Mouse (Mus musculus): ENCODE measurements at regions not wholly inside any gene's neighbourhood (a gene's known extent, or its start where the extent isn't known, plus 50 kb on each side); places are given as distances from the start of the nearest gene placed in this dataset.

- no peak for ATAC-seq (ENCODE audit: insufficient read depth, low FRiP score, low read depth)
- H3K4me2 ChIP-seq: no peak overlapping the region
- H3K9ac ChIP-seq: no peak overlapping the region
- H3K27me3 ChIP-seq (replicated peaks): no peaks in the 10 kb centered on the region
- 71% methylated on average over 3 of the region's 3 CpGs for WGBS
- H3K36me3 ChIP-seq: no peaks in the 10 kb centered on the region
- H3K9me3 ChIP-seq: no peaks in the 10 kb centered on the region
- H3K4me1 ChIP-seq: no peaks in the 10 kb centered on the region
- no peak overlapping the region for H3K27ac ChIP-seq
- no peak overlapping the region for H3K4me3 ChIP-seq (replicated peaks)
Measured at GRCm38 (mm10) chr15:86566111-86566510, 351.9 kb downstream of the Tbc1d22a start.

GRCm38 (mm10) chr15:86574311-86574710 is 360.1 kb downstream of the Tbc1d22a start:
- Histone ChIP-seq H3K27ac (no peak overlapping the region), H3K4me1 (no peaks in the 10 kb centered on the region), H3K9ac (no peak overlapping the region), H3K27me3 (replicated peaks) (no peaks in the 10 kb centered on the region), H3K4me2 (no peak overlapping the region), H3K36me3 (no peaks in the 10 kb centered on the region), H3K4me3 (replicated peaks) (no peak overlapping the region), H3K9me3 (no peaks in the 10 kb centered on the region)
- WGBS: 67% methylated on average over 5 of the region's 5 CpGs
- no peak for ATAC-seq (ENCODE audit: insufficient read depth, low FRiP score, low read depth)

- no peaks in the 10 kb centered on the region for H3K27me3 ChIP-seq (replicated peaks)
- no peak overlapping the region for H3K4me2 ChIP-seq
- H3K27ac ChIP-seq: no peak overlapping the region
- no peak for ATAC-seq (ENCODE audit: insufficient read depth, low FRiP score, low read depth)
- H3K4me1 ChIP-seq: no peaks in the 10 kb centered on the region
- no peak overlapping the region for H3K4me3 ChIP-seq (replicated peaks)
- H3K9me3 ChIP-seq: no peaks in the 10 kb centered on the region
- no peaks in the 10 kb centered on the region for H3K36me3 ChIP-seq
- WGBS: 36% methylated on average over 5 of the region's 5 CpGs
- H3K9ac ChIP-seq: no peak overlapping the region
Measured at GRCm38 (mm10) chr15:86576666-86577065, 362.4 kb downstream of the Tbc1d22a start.

GRCm38 (mm10) chr15:86578689-86579088 is 364.4 kb downstream of the Tbc1d22a start:
- Histone ChIP-seq H3K27ac (no peak overlapping the region), H3K9ac (no peak overlapping the region), H3K9me3 (no peaks in the 10 kb centered on the region), H3K4me3 (replicated peaks) (no peak overlapping the region), H3K4me1 (no peaks in the 10 kb centered on the region), H3K27me3 (replicated peaks) (no peaks in the 10 kb centered on the region), H3K4me2 (no peak overlapping the region), H3K36me3 (no peaks in the 10 kb centered on the region)
- ATAC-seq (ENCODE audit: insufficient read depth, low FRiP score, low read depth): no peak
- 86% methylated on average over 16 of the region's 16 CpGs for WGBS

GRCm38 (mm10) chr15:86582240-86583090 is 368.2 kb downstream of the Tbc1d22a start:
- 71% methylated on average over 7 of the region's 7 CpGs for WGBS
- no peak for ATAC-seq (ENCODE audit: insufficient read depth, low FRiP score, low read depth)
- Histone ChIP-seq H3K4me3 (replicated peaks) (no peak overlapping the region), H3K27me3 (replicated peaks) (no peaks in the 10 kb centered on the region), H3K9ac (no peak overlapping the region), H3K9me3 (no peaks in the 10 kb centered on the region), H3K36me3 (no peaks in the 10 kb centered on the region), H3K4me1 (no peaks in the 10 kb centered on the region), H3K27ac (no peak overlapping the region), H3K4me2 (no peak overlapping the region)

- no peaks in the 10 kb centered on the region for H3K9me3 ChIP-seq
- no peaks in the 10 kb centered on the region for H3K36me3 ChIP-seq
- no peak for ATAC-seq (ENCODE audit: insufficient read depth, low FRiP score, low read depth)
- no peak overlapping the region for H3K4me2 ChIP-seq
- H3K9ac ChIP-seq: no peak overlapping the region
- 68% methylated on average over 4 of the region's 4 CpGs for WGBS
- H3K27me3 ChIP-seq (replicated peaks): no peaks in the 10 kb centered on the region
- no peaks in the 10 kb centered on the region for H3K4me1 ChIP-seq
- no peak overlapping the region for H3K4me3 ChIP-seq (replicated peaks)
- H3K27ac ChIP-seq: no peak overlapping the region
Measured at GRCm38 (mm10) chr15:86585716-86586115, 371.5 kb downstream of the Tbc1d22a start.

- Histone ChIP-seq H3K4me2 (no peak overlapping the region), H3K4me1 (no peaks in the 10 kb centered on the region), H3K9me3 (no peaks in the 10 kb centered on the region), H3K4me3 (replicated peaks) (no peak overlapping the region), H3K9ac (no peak overlapping the region), H3K27ac (no peak overlapping the region), H3K27me3 (replicated peaks) (no peaks in the 10 kb centered on the region), H3K36me3 (no peaks in the 10 kb centered on the region)
- 66% methylated on average over 6 of the region's 6 CpGs for WGBS
- ATAC-seq (ENCODE audit: insufficient read depth, low FRiP score, low read depth): no peak
Measured at GRCm38 (mm10) chr15:86587209-86587608, 372.9 kb downstream of the Tbc1d22a start.

- no peak overlapping the region for H3K9ac ChIP-seq
- H3K9me3 ChIP-seq: no peaks in the 10 kb centered on the region
- no peaks in the 10 kb centered on the region for H3K4me1 ChIP-seq
- WGBS: 70% methylated on average over 7 of the region's 7 CpGs
- H3K4me2 ChIP-seq: no peak overlapping the region
- no peak overlapping the region for H3K27ac ChIP-seq
- no peak for ATAC-seq (ENCODE audit: insufficient read depth, low FRiP score, low read depth)
- no peaks in the 10 kb centered on the region for H3K27me3 ChIP-seq (replicated peaks)
- no peaks in the 10 kb centered on the region for H3K36me3 ChIP-seq
- no peak overlapping the region for H3K4me3 ChIP-seq (replicated peaks)
Measured at GRCm38 (mm10) chr15:86590033-86590432, 375.8 kb downstream of the Tbc1d22a start.

GRCm38 (mm10) chr15:86590896-86591295 is 376.6 kb downstream of the Tbc1d22a start:
- Histone ChIP-seq H3K9ac (no peak overlapping the region), H3K27me3 (replicated peaks) (no peaks in the 10 kb centered on the region), H3K27ac (no peak overlapping the region), H3K4me2 (no peak overlapping the region), H3K9me3 (no peaks in the 10 kb centered on the region), H3K4me1 (no peaks in the 10 kb centered on the region), H3K36me3 (no peaks in the 10 kb centered on the region), H3K4me3 (replicated peaks) (no peak overlapping the region)
- WGBS: 68% methylated on average over 5 of the region's 5 CpGs
- no peak for ATAC-seq (ENCODE audit: insufficient read depth, low FRiP score, low read depth)

- 39% methylated on average over 6 of the region's 6 CpGs for WGBS
- ATAC-seq (ENCODE audit: insufficient read depth, low FRiP score, low read depth): no peak
- H3K36me3 ChIP-seq: no peaks in the 10 kb centered on the region
Measured at GRCm38 (mm10) chr15:86593404-86593803, 379.1 kb downstream of the Tbc1d22a start.

GRCm38 (mm10) chr15:86606411-86606810 is 392.2 kb downstream of the Tbc1d22a start:
- H3K9me3 ChIP-seq: no peaks in the 10 kb centered on the region
- ATAC-seq (ENCODE audit: insufficient read depth, low FRiP score, low read depth): no peak
- H3K9ac ChIP-seq: no peak overlapping the region
- H3K4me3 ChIP-seq (replicated peaks): no peak overlapping the region
- H3K27ac ChIP-seq: no peak overlapping the region
- H3K4me2 ChIP-seq: no peak overlapping the region
- no peaks in the 10 kb centered on the region for H3K27me3 ChIP-seq (replicated peaks)
- no peaks in the 10 kb centered on the region for H3K36me3 ChIP-seq
- no peaks in the 10 kb centered on the region for H3K4me1 ChIP-seq

More at GRCm38 (mm10) chr15:86593404-86593803, 379.1 kb downstream of the Tbc1d22a start:
- no peak overlapping the region for H3K27ac ChIP-seq
- no peaks in the 10 kb centered on the region for H3K4me1 ChIP-seq
- H3K9me3 ChIP-seq: no peaks in the 10 kb centered on the region
- H3K27me3 ChIP-seq (replicated peaks): no peaks in the 10 kb centered on the region
- H3K4me2 ChIP-seq: no peak overlapping the region
- H3K9ac ChIP-seq: no peak overlapping the region; the same call in 1 of the 2 replicates
- no peak overlapping the region for H3K4me3 ChIP-seq (replicated peaks)

GRCm38 (mm10) chr15:86609692-86610091 is 395.4 kb downstream of the Tbc1d22a start:
- no peaks in the 10 kb centered on the region for H3K9me3 ChIP-seq
- WGBS: 87% methylated on average over 6 of the region's 6 CpGs
- H3K36me3 ChIP-seq: no peaks in the 10 kb centered on the region
- H3K27me3 ChIP-seq (replicated peaks): no peaks in the 10 kb centered on the region
- no peak overlapping the region for H3K9ac ChIP-seq
- ATAC-seq (ENCODE audit: insufficient read depth, low FRiP score, low read depth): no peak
- no peak overlapping the region for H3K27ac ChIP-seq
- H3K4me3 ChIP-seq (replicated peaks): no peak overlapping the region
- no peak overlapping the region for H3K4me2 ChIP-seq
- no peaks in the 10 kb centered on the region for H3K4me1 ChIP-seq

All from stomach, embryonic 15.5 days (tissue).